Mouse (Mus musculus) C2C12 (cell line): ENCODE measurements around the gene Grhl1.

Experiments
- CEBPB ChIP-seq: IDR thresholded peaks from one replicate; pipeline ENCODE4 v1.6.1; 2011; ENCODE audit warnings: low read depth, mild to moderate bottlenecking, control low read depth, moderate library complexity
- CTCF ChIP-seq: IDR thresholded peaks from one replicate; pipeline ENCODE4 v1.5.1; 2011; ENCODE audit not compliant: control insufficient read depth, insufficient read depth, insufficient read length
- FOSL1 ChIP-seq: IDR thresholded peaks from one replicate; pipeline ENCODE4 v1.8.0; 2011; ENCODE audit warnings: mild to moderate bottlenecking, low read length; ENCODE audit not compliant: poor library complexity, insufficient read depth, severe bottlenecking
- MYOD1 ChIP-seq: IDR thresholded peaks from one replicate; pipeline ENCODE4 v1.6.1; 2011; ENCODE audit warnings: low read depth; ENCODE audit not compliant: control insufficient read depth, insufficient read length
- MYOG ChIP-seq: IDR thresholded peaks from one replicate; pipeline ENCODE4 v1.6.1; 2011; ENCODE audit not compliant: control insufficient read depth, insufficient read length; ENCODE audit errors: extremely low read depth
- USF1 ChIP-seq: IDR thresholded peaks from one replicate; pipeline ENCODE4 v1.6.1; 2011; ENCODE audit warnings: low read depth, mild to moderate bottlenecking, control low read depth, moderate library complexity

GRCm38 (mm10) chr12:24651642-24652342, 79.7 kb downstream of the Grhl1 start:
- TF ChIP-seq CTCF = no peak
- no peak for TF ChIP-seq MYOD1
- no peak for TF ChIP-seq FOSL1
- TF ChIP-seq MYOG = no peak
- TF ChIP-seq CEBPB = no peak
- no peak for TF ChIP-seq USF1
